Mouse (Mus musculus): Measurements from ENCODE around the gene Fip1l1.

Fip1l1 gene

DNA sequence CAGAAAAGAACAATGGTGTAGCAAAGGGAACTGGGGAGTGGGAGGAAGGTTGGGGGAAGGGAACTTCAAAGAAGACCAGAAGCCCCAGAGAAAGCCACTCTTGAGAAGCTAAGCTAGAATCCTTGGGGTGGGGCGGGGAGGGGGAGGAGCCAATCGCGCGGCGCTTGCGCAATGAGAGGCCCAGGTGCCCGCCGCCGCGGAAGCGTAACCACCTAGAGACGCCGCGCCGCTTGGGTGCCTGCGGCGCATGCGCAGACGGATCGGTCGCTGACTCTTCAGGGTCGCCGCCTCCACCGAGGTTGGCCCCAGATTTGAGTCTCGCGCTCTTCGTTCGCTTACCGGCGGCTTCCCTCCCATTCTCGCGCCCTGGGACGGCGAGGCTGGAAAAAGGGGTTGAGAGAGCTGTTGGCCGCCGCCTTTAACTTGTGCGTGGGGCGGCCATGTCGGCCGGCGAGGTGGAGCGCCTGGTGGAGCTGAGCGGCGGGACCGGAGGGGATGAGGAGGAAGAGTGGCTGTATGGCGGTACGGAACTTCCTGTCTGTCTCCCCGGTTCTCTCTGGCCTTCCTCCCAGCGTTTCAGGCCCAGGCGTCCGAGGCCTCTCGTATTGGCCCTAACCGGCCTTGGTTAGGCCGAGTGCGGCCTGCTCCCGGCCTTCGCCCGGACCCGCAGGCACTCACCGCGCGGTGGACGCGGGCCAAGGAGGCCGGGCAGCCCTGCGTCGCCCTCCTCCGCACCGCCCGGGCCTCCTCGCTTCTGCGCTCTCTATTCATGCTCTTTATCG, at the start of gene Fip1l1:
Fip1l1 (plus strand) TSS at position 210 of the 782 bp plus-strand sequence.
- in situ Hi-C loops (cut with MseI, MboI), result no loop called here

- in situ Hi-C loops (cut with MseI, MboI), result no loop called here
These were observed 42.5 kb upstream of the Fip1l1 start for GRCm38 (mm10) chr5:74492705-74493104.

- in situ Hi-C loops (cut with MseI, MboI), result no loop called here
These were observed 23.6 kb upstream of the Fip1l1 start for GRCm38 (mm10) chr5:74511686-74512085.

DNA sequence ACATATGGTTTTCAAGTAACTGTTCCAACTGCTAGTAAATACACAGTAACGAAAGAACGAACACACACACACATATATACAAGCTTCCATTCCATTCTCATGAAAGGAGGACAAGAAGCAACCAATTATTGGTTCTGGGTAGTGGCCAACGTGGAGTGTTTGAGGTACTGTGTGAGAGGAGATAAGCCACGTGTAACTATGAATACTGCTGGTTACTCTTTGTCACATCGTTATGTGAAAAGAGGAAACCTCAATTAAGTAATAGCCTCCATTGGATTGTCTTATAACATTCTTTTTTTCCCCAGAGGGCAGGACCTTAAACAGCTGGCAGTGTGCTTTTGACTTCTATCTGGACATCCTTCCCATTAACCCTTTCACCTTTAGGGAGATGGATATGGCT, 8.2 kb upstream of the Fip1l1 start:
- in situ Hi-C loops (cut with MseI, MboI), result no loop called here

GRCm38 (mm10) chr5:74530785-74531184, 4.5 kb upstream of the Fip1l1 start:
- in situ Hi-C loops (cut with MseI, MboI), result no loop called here

GRCm38 (mm10) chr5:74531630-74532280, 3.5 kb upstream of the Fip1l1 start, which contains the start of gene Scfd2:
Scfd2 (minus strand) TSS chr5:74531759.
- in situ Hi-C loops (cut with MseI, MboI), result no loop called here

GRCm38 (mm10) chr5:74536180-74536947, 1.1 kb downstream of the Fip1l1 start:
- in situ Hi-C loops (cut with MseI, MboI), result no loop called here

GRCm38 (mm10) chr5:74545606-74546005, 10.4 kb downstream of the Fip1l1 start:
- in situ Hi-C loops (cut with MseI, MboI), result no loop called here

- in situ Hi-C loops (cut with MseI, MboI), result no loop called here
These were observed 14.3 kb downstream of the Fip1l1 start for GRCm38 (mm10) chr5:74549566-74549965.

DNA sequence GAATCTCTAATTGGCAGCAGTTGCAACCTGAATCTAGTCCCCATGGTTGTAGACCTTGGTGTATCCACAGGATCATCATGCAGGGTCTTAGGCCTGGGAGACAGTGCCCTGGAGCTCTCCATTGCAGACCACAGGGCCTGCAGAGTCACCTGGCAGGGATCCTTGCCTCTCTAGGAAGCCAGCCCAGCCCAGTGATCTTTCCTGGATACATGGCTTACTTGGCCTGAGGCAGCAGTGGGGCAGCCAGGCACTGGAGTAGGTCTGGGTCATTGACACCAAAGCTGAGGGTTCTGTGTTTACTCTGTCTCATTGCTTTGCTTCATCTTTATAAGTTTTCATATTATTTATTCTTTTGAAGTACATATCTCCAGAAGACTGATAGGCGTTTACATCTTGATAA, 25.9 kb downstream of the Fip1l1 start:
- in situ Hi-C loops (cut with MseI, MboI), result no loop called here

DNA sequence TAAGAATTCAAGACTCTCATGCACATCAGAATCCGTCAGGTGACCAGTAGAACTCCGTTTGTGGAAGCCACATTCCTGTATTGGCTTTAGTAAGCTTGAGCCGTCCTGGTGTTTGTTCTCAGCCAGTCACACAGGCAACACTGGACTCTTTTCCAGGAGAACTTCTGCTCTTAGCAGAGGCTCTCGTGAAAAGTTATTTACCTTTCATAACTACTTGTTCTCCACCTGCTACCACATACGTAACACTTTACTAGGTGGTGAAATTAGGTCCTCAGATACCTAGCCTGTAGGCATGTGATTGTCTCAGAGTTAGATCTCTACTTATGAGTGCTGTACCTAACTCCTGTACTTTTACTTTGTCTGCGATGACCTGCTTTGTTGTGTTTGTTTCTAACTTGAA, 36.5 kb downstream of the Fip1l1 start:
- in situ Hi-C loops (cut with MseI, MboI), result no loop called here

DNA sequence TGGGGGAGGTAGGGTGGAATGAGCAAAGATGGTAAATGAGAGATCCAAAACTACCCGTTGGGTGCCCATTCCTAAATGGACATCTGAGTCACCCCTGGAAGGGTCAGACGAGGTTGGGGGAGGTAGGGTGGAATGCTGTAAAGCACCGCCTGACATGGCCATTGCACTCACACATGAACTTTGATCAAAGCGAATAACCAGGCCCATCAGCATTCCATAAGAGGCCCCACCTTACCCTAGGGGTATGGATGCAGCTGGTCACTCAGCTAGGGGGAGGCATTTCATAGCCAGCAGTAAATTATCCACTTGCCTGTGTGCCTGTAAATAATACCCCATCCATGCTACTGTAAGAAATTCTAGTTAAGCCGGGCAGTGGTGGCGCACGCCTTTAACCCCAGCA, 53.9 kb downstream of the Fip1l1 start:
- in situ Hi-C loops (cut with MseI, MboI), result no loop called here

- in situ Hi-C loops (cut with MseI, MboI), result no loop called here
These were observed 56.2 kb downstream of the Fip1l1 start for GRCm38 (mm10) chr5:74591413-74591812.

- in situ Hi-C loops (cut with MseI, MboI), result no loop called here
These were observed 57.9 kb downstream of the Fip1l1 start for GRCm38 (mm10) chr5:74593147-74593546.

GRCm38 (mm10) chr5:74600010-74600409, 64.8 kb downstream of the Fip1l1 start:
- in situ Hi-C loops (cut with MseI, MboI), result no loop called here

GRCm38 (mm10) chr5:74601171-74601570, 65.9 kb downstream of the Fip1l1 start:
- in situ Hi-C loops (cut with MseI, MboI), result no loop called here

GRCm38 (mm10) chr5:74601965-74602364, 66.7 kb downstream of the Fip1l1 start:
- in situ Hi-C loops (cut with MseI, MboI), result no loop called here

DNA sequence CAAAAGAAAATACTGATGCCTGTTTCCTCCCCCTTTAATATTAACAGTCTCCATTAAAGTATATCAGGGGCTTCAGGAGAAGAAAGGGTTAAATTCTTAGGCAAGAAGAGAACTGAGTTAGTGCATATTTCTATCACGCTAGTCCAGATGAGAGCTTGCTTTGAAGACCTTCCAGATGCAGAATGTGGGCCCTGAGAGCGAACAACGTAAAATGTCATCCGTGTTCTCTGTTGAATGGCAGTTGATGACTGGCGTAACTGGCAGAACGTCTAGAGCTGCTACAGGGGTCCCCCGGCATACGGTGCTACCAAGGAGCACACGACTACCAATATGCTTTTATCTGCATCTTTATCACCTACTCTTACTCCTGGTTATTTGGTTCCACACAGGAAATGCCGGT, 67.1 kb downstream of the Fip1l1 start:
- in situ Hi-C loops (cut with MseI, MboI), result no loop called here

DNA sequence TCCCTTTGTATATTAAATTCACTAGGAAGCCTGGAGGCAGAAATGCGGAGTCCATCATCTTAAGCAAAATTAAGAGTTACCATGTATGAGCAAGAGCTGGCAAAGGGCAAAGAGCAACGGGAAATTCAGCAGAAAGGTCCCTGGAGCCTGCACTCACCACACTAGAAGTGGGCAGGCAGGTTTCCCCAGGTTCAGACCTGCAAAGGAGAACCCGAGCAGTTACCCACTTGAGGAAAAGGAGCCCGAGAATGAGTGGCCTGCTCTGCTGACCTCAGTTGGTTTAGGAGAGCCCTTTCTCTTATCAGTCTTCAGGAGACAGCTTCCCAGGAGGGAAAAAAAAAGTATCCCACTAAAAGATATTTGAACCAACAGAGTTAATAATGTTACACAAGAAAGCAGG, 68.1 kb downstream of the Fip1l1 start:
- in situ Hi-C loops (cut with MseI, MboI), result no loop called here

DNA sequence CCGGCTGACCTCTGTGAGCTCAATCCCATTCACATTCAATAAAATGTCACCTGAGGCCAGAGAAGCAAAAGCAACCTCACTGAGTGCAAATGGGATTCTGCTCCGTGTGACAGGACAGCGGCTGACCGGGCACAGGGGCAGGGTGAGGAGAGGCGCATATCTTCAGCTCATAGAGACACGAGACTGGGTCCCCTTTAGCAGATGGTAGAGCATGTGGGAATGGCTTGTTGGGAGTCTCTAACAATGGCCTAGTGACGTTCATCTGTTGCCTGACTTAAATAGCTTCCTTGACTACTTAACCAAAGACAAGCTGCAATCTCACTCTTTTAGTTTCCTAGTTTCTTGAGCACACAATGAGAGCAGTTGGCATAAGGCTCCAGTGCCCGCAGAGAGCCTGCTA, 71.0 kb downstream of the Fip1l1 start:
- in situ Hi-C loops (cut with MseI, MboI), result no loop called here

- in situ Hi-C loops (cut with MseI, MboI), result no loop called here
These were observed 75.3 kb downstream of the Fip1l1 start for GRCm38 (mm10) chr5:74610511-74610910.

- in situ Hi-C loops (cut with MseI, MboI), result no loop called here
These were observed 77.5 kb downstream of the Fip1l1 start for GRCm38 (mm10) chr5:74612713-74613112.

Data from mouse trophoblast stem cell (cell line).